Mouse (Mus musculus): ENCODE data around the gene Kcnc3. TPM values are rescaled to one million over a fixed set of nuclear protein-coding genes. Genes with fewer than 3 reads are reported as not detected.

The Kcnc3 gene
- polyA plus RNA-seq, 1 experiment from 2014 or later: 0.05 TPM

GRCm38 (mm10) chr7:44651416-44651815, 61.0 kb downstream of the Kcnc3 start:
- Histone ChIP-seq H3K9ac (no peak overlapping the region), H3K4me3 (replicated peaks) (no peak overlapping the region), H3K4me2 (no peak overlapping the region), H3K36me3 (no peaks in the 10 kb centered on the region), H3K27me3 (no peaks in the 10 kb centered on the region), H3K9me3 (replicated peaks) (no peaks in the 10 kb centered on the region), H3K27ac (no peak overlapping the region), H3K4me1 (replicated peaks) (no peaks in the 10 kb centered on the region)
- ATAC-seq (ENCODE audit: low read depth): no peak
- DNase-seq: no peak
- WGBS (ENCODE audit: insufficient replicate concordance): 43% methylated on average over 7 of the region's 7 CpGs

GRCm38 (mm10) chr7:44653773-44654172, 63.3 kb downstream of the Kcnc3 start:
- Histone ChIP-seq H3K4me3 (replicated peaks) (no peak overlapping the region), H3K27ac (no peak overlapping the region), H3K27me3 (no peaks in the 10 kb centered on the region), H3K9ac (no peak overlapping the region), H3K4me1 (replicated peaks) (no peaks in the 10 kb centered on the region), H3K9me3 (replicated peaks) (no peaks in the 10 kb centered on the region), H3K36me3 (no peaks in the 10 kb centered on the region), H3K4me2 (no peak overlapping the region)
- WGBS (ENCODE audit: insufficient replicate concordance): 45% methylated on average over 8 of the region's 8 CpGs
- ATAC-seq (ENCODE audit: low read depth) (no peak), DNase-seq (no peak)

Other genes with a start within 250 kb of the Kcnc3 start
- 0.03 and 0.09 TPM in 2 replicates for gene Syt3, start 206.6 kb upstream of the Kcnc3 start, polyA plus RNA-seq (2015; fragmentation: Nextera tagmentation; extraction: Ambion mirVana)
- 0.18 TPM in 1 of 2 replicates, not detected in the other for gene 1700008O03Rik, start 204.8 kb upstream of the Kcnc3 start, polyA plus RNA-seq (2015; fragmentation: Nextera tagmentation; extraction: Ambion mirVana)
- gene Lrrc4b, start 161.6 kb upstream of the Kcnc3 start, polyA plus RNA-seq (2015; fragmentation: Nextera tagmentation; extraction: Ambion mirVana): not detected in 2 replicates
- 6.0 and 6.9 TPM in 2 replicates for gene Aspdh, start 125.3 kb upstream of the Kcnc3 start, polyA plus RNA-seq (2015; fragmentation: Nextera tagmentation; extraction: Ambion mirVana)
- 170 and 176 TPM in 2 replicates for gene Josd2, start 122.7 kb upstream of the Kcnc3 start, polyA plus RNA-seq (2015; fragmentation: Nextera tagmentation; extraction: Ambion mirVana)
- 43.3 and 46.0 TPM in 2 replicates for gene Emc10, start 94.1 kb upstream of the Kcnc3 start, polyA plus RNA-seq (2015; fragmentation: Nextera tagmentation; extraction: Ambion mirVana)
- 1.3 and 1.5 TPM in 2 replicates for gene Fam71e1, start 94.1 kb upstream of the Kcnc3 start, polyA plus RNA-seq (2015; fragmentation: Nextera tagmentation; extraction: Ambion mirVana)
- not detected in 2 replicates for gene Mybpc2, start 66.0 kb upstream of the Kcnc3 start, polyA plus RNA-seq (2015; fragmentation: Nextera tagmentation; extraction: Ambion mirVana)
- gene Spib, start 58.6 kb upstream of the Kcnc3 start, polyA plus RNA-seq (2015; fragmentation: Nextera tagmentation; extraction: Ambion mirVana): 0.08 and 0.14 TPM in 2 replicates
- gene Pold1, start 41.8 kb upstream of the Kcnc3 start, polyA plus RNA-seq (2015; fragmentation: Nextera tagmentation; extraction: Ambion mirVana): 68.3 and 68.4 TPM in 2 replicates
- 40.7 and 47.1 TPM in 2 replicates for gene Nr1h2, start 36.7 kb upstream of the Kcnc3 start, polyA plus RNA-seq (2015; fragmentation: Nextera tagmentation; extraction: Ambion mirVana)
- 4.5 and 5.1 TPM in 2 replicates for gene Napsa, start 18.3 kb upstream of the Kcnc3 start, polyA plus RNA-seq (2015; fragmentation: Nextera tagmentation; extraction: Ambion mirVana)
- 0.12 and 0.31 TPM in 2 replicates for gene Myh14, start 80.2 kb downstream of the Kcnc3 start, polyA plus RNA-seq (2015; fragmentation: Nextera tagmentation; extraction: Ambion mirVana)
- not detected in 2 replicates for gene Izumo2, start 118.1 kb downstream of the Kcnc3 start, polyA plus RNA-seq (2015; fragmentation: Nextera tagmentation; extraction: Ambion mirVana)
- 30.0 and 30.8 TPM in 2 replicates for gene Vrk3, start 157.7 kb downstream of the Kcnc3 start, polyA plus RNA-seq (2015; fragmentation: Nextera tagmentation; extraction: Ambion mirVana)
- 0.99 and 1.1 TPM in 2 replicates for gene Zfp473, start 160.4 kb downstream of the Kcnc3 start, polyA plus RNA-seq (2015; fragmentation: Nextera tagmentation; extraction: Ambion mirVana)
- gene Nup62, start 225.4 kb downstream of the Kcnc3 start, polyA plus RNA-seq (2015; fragmentation: Nextera tagmentation; extraction: Ambion mirVana): 60.8 and 68.9 TPM in 2 replicates
- 0.70 and 1.1 TPM in 2 replicates for gene Il4i1, start 225.7 kb downstream of the Kcnc3 start, polyA plus RNA-seq (2015; fragmentation: Nextera tagmentation; extraction: Ambion mirVana)
- gene Atf5, start 226.0 kb downstream of the Kcnc3 start, polyA plus RNA-seq (2015; fragmentation: Nextera tagmentation; extraction: Ambion mirVana): 5.3 and 5.4 TPM in 2 replicates